Mouse (Mus musculus): ENCODE measurements at regions not wholly inside any gene's neighbourhood (a gene's known extent, or its start where the extent isn't known, plus 50 kb on each side); places are given as distances from the start of the nearest gene placed in this dataset.

DNA sequence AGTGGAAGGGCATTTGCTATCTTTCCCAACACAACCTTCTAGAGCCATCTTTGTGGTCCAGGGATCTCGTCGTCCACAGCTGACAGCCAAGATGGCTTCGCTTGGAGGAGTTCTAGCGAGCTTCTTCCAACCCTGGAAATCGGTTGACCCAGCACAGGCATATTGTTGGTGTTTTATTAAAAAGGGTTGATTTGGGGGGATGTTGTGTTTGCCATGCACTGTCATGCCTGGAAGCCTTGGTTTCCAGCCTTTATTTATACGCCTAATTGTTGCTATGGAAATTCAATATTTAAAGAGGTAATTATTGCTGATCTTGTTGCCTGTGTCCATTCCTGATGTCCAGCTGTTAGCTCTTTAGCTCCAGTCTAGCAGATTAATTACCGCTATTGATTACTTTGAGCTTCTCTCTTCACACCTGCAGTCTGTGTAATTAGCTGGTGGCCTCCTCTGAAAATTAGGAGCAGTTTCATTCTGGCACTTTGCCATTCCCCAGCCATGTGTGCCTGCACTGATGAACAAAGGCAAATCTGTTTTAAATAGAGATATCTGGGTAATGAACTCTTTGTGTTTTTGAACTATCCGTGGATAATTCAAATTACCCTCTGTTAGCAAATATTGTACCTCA is 275.4 kb downstream of the Rnf144b start:
- no peak for DNase-seq (ENCODE audit: low read depth, low spot score)

DNA sequence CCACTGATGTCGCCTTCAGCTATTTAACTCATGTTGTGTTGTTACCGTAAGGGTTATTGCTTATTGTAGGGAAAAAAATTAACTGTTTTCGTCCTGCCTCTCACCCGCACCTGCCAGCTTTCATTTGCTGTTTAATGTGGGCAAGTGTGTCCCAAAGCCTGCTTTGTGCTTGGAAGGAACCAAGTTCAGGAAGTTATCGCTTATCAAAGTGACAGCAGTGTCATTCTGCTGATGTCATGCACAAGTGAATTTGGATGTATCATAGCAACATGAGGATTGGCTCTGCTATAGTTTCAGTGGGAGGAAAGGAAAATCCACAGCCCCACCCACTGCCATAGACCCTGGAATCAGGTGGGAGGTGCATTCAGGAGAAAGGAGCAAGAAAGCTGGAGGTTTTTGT is 276.5 kb downstream of the Rnf144b start:
- no peak for DNase-seq (ENCODE audit: low read depth, low spot score)

DNA sequence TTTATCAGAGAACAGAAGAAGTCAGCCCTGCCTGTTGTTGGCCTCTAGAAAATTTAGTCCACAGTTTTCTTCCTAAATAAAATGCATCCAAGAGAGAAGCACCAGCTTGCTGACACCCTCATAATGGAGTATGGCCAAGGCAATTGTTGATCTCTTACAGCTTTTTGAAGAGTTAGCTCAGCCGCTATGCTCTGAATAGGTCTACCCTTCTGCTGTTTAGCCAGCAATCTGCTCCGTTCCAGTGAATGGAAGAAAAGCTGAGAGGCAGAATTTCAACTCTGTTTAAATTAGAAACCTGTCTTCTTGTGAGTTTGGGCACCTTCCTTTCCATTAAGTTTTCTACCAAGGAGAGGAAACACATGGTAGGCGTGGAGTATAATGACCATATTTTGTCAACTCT is 290.8 kb downstream of the Rnf144b start:
- DNase-seq (ENCODE audit: low read depth, low spot score), result no peak

DNA sequence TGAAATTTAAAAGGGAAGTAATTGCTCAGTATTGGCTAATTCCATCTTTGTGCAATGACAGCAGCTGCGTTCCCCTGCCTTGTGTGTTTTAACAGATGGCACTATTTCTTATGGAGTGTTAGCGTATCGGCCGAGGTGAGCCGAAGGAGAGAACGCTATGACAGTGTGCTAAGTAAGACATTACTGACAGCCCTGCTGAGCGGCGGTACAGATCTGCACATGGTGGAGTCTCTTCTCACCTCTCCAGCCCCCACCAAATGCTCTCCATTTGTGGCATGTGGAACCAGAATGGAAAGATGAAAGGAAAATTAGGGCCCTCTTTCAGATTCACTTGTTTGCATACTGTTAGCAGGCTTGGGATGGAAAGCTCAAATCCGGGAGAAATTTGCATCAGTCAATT is 291.5 kb downstream of the Rnf144b start:
- DNase-seq (ENCODE audit: low read depth, low spot score), result peak; percentile 1

DNA sequence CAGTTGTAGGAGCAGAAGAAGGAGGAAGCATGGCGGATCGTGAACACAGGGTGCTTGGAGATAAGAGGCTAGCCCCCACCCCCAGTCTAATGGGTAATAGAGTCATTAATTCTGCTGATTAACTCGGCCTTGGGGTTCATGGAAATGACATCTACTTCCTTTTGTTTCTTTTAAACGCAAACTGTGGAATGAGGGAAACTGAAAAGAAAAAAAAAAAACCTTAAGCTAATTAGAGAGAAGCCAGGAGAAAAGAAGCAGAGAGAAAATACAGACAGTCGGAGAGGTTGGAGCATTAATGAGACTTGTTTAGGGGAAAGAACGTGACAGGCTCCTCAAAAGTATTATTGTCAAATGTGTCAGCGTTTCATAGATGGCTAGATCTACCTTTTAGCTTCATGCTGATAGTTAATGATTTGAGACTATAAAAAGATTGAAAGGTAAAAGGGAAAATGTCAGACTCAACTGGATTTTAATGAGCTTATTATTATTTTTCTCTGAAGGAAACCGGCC is 307.5 kb downstream of the Rnf144b start:
- DNase-seq (ENCODE audit: low read depth, low spot score), result no peak

DNA sequence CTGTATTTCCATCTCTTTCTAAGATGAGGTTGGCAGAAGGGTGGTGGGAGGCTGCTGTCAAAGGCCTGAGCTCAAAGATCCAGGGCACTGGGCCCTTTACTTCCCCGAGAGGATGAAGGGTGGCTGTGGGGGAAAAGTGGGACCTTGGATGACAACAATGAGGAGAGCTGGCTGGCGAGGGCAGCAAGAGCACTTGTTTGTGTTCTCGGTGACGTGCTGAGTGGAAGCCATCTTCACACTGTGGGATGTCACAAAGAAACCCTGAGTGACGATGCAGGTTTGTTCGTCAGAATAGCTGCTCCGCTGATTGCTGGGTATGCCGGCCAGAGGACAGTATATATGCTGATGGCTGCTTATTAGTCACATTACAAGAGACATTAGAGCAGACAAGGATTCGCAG is 308.0 kb downstream of the Rnf144b start:
- no peak for DNase-seq (ENCODE audit: low read depth, low spot score)

DNA sequence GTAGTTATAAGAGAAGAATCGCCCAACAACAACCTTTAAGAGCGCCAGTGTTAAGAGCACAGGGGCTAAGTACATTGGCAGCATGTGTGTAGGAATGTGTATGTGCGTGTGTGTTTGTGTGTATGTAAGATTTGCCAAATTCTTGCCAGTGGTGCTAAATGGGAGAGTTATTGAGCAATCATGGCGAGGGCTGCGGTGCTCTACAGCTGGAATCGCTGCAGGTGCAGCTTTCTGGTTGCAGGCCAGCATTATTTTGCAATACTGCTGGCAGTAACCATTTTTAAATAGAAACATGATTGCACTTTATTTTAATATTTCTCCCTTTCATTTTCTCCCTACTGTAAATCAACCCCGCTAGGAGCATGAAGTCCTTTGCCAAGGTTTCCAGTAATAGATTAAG is 313.2 kb downstream of the Rnf144b start:
- no peak for DNase-seq (ENCODE audit: low read depth, low spot score)

DNA sequence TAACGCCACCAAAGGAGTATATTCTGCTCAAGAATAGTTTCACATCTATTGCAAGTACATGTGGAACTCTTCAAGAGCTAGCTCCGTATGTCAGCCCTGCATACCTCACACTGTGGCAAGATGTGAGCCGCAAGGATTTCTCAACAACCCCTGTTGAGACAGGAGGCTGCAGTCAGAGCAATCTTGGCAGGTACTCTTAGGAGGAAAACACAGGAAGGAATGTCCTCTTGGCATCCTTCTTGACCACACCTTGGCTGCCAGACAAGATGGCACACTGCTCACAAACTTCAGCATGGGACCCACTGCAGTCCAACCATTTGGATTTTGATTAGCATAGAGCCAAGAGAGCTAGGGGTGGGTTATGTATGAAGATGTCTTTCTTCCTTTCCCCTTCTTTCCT is 322.4 kb downstream of the Rnf144b start:
- no peak for DNase-seq (ENCODE audit: low read depth, low spot score)

DNA sequence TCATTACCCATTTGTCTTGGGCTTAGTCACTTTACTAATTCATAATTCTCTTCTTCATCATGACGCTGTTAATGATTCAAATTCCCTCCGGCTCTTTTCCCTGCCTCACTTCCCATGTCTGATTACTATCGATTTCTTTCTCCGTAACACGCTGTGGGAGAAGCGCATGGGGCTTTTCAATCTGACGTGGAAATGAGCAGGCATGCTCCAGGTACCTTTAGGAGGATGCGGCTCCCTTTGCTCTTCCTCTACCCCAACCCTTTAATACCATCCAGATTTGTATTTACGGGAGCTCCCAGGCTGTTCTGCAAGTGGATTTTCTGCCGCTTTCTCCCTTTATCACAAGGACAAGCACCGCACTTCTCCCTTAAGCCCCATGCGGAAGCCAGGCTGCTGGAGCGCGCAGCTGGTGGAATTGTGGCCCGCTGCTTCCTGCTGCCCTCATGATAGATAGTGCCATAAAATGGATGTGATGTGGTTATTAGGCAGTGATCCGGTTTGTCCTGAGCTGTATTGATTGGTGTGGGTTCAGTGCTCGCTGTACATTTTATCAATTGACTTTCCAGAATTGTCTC is 329.8 kb downstream of the Rnf144b start:
- DNase-seq (ENCODE audit: low read depth, low spot score), result peak; percentile 33

DNA sequence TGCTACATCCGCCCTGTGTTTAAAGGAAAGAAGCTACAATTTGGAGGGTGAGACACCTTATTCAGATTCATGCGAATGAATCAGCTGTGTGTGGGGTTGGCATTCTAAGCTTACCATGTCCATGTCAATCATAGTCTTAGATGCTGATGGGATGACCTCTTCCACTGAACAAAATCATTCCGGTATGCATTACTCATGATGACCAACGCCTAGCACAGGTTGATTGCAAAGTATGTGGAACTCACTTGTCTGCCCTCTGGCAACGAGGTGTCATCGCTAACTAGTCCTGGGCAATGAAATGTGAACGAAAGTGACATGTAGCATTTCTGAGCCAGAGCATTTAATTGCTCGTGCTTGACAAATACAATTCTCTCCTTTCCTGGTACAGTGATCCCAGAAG is 339.7 kb downstream of the Rnf144b start:
- no peak for DNase-seq (ENCODE audit: low read depth, low spot score)

DNA sequence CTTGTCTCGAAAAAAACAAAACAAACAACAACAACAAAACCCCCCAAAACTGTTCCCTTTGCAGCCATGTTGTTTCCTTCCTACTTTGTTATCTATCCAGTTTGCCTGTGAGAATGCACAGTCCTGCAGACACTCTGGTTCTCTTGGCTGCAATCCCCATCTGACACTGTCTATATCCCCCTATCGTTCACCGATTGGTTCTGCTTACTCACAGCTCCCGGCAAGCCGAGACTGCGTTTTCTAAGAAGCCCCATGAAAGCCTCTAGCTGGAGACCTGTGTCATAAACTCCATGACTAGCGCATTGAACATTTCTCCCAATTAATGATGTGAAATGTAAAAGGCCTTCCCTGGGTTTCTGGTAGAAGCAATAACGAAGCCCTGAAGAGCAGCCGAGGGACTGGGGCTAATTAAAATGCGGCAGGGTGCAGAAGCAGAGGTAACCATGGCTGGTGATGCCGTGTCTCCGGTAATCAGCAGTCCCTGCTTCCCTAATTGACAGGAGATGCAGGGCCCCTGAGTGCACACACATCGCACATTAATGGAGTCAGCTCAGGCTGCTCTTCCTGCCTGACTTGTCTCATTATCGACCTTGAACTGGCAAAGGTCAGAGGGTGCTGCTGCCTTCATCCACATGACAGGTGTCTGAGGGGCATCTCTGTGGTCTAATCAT is 349.2 kb downstream of the Rnf144b start:
- DNase-seq (ENCODE audit: low read depth, low spot score), result no peak

DNA sequence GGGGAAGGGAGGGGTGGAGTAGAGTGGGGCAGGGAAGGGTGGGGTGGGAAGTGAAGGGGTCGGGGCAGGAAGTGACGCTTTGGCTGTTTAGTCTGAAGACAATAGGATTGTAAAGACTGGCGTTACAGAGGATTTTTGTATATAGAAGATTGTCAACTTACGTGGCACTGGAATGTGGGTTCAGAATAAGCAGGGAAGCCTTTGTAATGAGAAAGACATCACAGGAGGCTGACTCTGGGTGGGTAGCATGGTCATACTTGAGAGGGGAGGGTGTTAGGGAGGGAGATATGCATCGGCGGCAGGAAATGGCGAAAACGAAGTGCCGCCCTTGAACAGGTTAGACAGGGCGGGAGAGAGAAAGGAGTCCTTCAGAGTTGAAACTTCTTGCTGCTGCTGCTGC is 357.7 kb downstream of the Rnf144b start:
- no peak for DNase-seq (ENCODE audit: low read depth, low spot score)

DNA sequence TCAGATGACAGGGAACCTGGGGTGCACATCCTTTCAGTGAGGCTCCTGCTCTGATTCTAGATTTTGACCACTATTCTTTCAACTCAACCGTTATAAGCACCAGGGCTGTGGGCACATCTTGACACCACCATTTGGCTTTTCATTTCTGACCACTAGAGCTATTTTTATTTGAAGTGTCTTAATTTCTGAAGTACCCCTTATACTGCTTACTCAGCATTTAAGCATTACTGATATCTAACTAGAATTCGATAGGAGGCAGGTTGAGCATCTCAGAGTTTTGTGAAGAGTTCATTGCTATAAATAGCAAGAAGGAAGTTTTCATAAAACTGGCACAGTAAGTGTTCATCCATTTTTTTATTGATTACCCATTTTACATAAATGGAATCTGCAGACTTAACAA is 362.4 kb downstream of the Rnf144b start:
- no peak for DNase-seq (ENCODE audit: low read depth, low spot score)

DNA sequence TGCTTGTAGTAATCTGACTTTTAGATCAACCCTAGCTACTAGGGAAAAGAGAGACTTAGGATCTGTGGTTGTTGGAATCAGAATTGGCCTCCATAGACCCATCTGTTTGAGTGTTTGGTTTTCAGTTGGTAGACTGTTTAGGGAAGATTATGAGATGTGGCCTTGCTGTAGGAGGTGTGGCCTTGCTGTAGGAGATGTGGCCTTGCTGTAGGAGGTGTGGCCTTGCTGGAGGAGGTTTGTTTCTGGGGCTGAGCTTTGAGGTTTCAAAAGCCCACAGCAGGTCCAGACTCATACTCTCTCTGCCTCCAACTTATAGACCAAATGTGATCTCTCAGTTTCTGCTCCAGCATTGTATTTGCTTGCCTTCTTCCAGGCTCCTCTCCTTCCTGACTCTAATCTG is 363.7 kb downstream of the Rnf144b start:
- no peak for DNase-seq (ENCODE audit: low read depth, low spot score)

DNA sequence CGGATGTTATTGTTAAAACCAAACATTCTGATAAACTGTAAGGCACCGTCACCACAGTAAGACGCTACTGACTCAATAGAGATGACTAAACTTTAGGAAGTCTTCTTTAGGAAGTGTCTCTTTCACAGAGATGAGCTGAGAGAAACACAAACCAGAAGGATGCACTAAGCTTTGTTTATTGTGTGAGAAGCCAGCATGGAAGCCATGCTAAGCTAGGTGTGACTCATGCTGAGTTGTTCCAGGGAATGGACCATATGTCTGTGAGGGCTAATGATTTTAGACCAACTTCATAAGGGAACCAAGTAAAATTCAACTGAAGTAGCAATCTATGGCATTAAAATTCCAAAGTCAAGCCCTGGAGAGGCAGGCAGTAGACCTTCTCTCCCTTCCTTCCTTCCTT is 364.2 kb downstream of the Rnf144b start:
- no peak for DNase-seq (ENCODE audit: low read depth, low spot score)

DNA sequence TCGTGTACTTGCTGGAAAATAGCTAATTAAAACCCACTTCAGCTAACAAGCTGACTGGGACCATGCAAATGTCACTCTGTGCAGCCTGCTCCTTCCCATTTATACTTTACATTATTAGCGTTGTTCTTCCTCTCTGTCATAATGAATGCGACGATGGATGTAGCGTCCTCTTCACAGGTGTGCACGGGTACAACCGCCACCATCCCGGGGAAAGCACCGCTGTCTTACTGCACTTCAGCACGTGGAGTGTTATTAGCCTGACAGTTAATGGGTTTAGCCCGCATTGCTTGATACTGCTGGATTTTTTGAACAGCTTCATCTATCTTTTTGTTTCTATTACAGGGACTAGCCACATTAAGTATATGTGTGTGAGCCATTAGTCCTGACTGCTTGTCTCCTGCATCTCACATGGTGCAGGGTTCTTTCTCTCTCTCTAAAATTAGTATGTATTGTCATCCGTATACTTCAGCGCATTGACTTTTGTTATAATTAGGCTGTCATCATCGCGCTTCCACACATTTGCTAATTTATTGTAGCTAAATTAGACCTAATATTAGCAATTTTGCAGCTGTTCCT is 383.0 kb downstream of the Rnf144b start:
- no peak for DNase-seq (ENCODE audit: low read depth, low spot score)

DNA sequence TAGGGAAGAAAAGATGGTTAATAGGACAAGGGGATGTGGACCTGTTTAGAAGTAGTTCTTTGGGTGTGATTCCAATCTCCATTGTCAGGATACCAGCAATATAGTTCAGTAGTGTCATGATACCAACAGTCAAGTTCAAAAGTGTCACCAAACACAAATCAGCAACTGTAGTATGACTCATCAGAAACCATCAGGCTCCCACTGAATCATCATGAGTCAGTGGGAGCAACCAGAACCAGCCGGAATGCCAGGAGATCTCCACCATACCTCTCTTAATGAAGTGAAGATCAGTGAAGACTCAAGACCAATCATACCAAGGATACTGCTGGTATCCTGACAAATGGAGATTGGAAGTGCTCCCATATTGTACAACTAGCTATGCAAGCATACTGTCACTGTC is 410.5 kb downstream of the Rnf144b start:
- DNase-seq (ENCODE audit: low read depth, low spot score), result no peak

DNA sequence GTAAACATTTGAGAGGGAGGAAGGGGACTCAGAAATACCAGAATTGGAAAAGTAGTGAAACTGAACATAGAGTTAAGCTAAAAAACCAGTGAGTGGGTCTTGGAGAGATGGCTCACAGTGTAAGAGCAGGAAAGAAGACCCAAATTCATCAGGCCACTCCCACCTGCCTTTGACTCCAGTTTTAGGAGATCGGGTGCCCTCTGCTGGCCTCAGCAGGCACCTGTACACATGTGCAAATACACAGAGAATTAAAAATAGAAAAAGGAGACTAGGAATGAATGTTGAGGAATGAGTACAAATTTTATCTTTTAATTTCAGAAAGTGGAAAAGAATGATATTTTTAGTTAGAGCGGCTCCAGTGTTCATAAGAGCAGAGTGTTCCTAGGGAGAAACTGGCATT is 414.7 kb downstream of the Rnf144b start:
- DNase-seq (ENCODE audit: low read depth, low spot score), result no peak

DNA sequence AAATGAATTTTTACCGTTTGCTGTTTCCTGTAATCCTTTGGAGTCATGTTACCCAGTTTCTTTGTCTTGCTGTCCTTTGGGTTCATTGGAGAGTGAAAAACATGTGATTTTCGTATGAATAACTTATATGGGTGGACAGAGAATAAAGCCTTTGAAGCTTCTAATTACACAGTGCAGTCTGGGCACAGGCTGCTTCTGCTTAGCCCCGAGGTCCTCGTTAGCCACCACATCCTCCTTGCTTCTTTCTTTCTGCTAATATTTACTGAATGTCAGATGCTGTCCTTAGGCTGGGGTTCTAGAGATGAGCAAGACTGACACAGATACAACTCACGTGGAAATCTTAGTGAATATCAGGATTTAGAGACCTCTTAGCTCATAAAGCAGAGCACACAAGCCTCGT is 427.2 kb downstream of the Rnf144b start:
- DNase-seq (ENCODE audit: low read depth, low spot score), result no peak

DNA sequence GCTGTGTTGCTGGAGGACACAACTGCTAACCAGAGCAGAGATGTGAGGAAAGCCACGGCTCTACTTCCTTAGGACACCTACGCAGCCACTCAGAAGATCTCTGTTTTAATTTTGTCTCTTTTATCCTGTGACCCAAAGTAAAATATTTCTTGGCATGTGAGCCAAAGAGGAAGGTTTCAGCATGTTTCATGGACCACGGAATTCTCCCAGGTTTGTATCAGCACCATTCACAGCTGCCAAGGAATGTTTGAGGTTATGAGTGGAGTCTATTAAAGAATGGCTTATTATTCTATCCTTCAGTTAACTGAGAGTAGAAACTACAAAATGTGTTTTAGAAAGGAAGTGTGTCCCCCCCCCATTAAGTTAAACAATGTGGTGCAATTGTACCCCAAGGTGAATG is 429.8 kb downstream of the Rnf144b start:
- no peak for DNase-seq (ENCODE audit: low read depth, low spot score)

DNA sequence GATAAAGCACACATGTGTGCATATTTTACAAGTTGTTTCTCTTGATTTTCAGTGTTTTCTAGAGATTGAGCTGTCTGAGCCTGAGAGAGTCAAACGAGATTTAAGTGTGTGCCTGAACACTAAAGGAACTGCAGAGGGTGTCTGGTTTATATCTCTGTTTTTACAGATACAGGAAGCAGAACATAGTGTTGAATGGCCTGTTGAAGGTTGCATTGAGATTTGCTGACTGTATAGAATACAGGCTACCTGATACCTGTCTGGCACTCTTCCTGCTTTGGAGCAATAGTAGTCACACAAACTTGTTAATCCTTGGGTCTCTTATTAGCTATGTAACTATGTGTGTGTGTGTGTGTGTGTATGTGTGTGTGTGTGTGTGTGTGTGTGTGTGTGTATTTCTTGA is 431.7 kb downstream of the Rnf144b start:
- DNase-seq (ENCODE audit: low read depth, low spot score), result no peak

DNA sequence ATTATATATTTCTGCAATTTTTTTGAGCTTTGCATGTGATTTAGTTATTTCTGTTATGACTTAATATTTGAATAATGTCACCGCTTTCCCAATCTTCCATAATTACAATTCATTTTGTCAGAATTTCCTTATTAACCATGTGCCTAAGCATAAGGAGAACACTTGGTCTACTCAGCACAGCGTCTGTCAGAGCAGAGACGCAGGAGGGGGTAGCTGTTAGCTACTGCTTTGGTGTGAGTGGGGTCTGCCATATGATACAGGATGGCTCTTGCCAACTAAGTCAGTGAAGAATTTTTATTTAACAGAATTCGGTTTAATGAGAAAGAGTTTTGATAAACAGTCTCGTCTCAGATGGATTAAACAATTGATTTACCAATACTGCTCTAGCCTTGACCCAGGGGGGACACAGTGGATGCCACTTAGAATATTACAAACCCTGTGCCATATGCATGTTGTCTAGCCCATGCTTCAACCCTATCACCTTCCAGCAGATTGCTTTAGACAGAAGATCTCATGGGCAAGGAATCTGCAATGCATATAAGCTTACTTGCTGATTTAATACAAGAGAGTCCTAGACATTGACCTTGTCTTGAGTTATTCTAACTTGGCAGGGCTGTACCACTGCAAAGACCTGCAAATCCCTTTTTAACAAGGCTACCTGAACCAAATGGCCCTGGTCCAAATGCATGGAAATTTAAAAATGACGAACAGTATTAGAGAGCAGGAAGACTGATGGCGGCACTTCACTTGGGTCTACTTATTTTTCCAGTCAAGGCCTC is 434.9 kb downstream of the Rnf144b start:
- DNase-seq (ENCODE audit: low read depth, low spot score), result no peak

Measured in mesoderm, embryonic 11.5 days (tissue).